Mouse (Mus musculus) ES-E14 (cell line): ENCODE measurements around the gene Ghr. TPM values are rescaled to one million over a fixed set of nuclear protein-coding genes. Genes with fewer than 3 reads are reported as not detected.

Experiments used
- DNase-seq: peaks from one replicate; pipeline ENCODE4 v3.0.0-alpha.2; 2013; ENCODE audit warnings: low read depth, low spot score
- H3K27ac ChIP-seq: 2 replicates; pipeline ENCODE4 v1.5.1; 2012; ENCODE audit warnings: low read depth, mild to moderate bottlenecking, low read length, moderate library complexity, mixed read lengths; ENCODE audit not compliant: poor library complexity, insufficient read depth, severe bottlenecking
- H3K36me3 ChIP-seq: 2 replicates; pipeline ENCODE4 v1.6.1; 2012; ENCODE audit warnings: mild to moderate bottlenecking, low read length, moderate library complexity, mixed read lengths; ENCODE audit not compliant: control insufficient read depth, poor library complexity, insufficient read depth, severe bottlenecking
- H3K4me1 ChIP-seq, 2 experiments: fragments of 150-350 bp in 1 of 2; sonication (generic) in 1 of 2; 2 replicates each; pipeline ENCODE4 v1.6.1; 2012; ENCODE audit warnings: low read length in 2 of 2, mild to moderate bottlenecking in 1 of 2, mixed read lengths in 1 of 2; ENCODE audit not compliant: control insufficient read depth in 2 of 2, insufficient read depth in 2 of 2, poor library complexity in 1 of 2
- H3K4me3 ChIP-seq, 2 experiments: fragments of 150-350 bp in 1 of 2; sonication (generic) in 1 of 2; 2 replicates each; pipeline ENCODE4 v1.5.1; 2012; ENCODE audit warnings: low read length in 2 of 2, low read depth in 1 of 2, mild to moderate bottlenecking in 1 of 2, mixed read lengths in 1 of 2; ENCODE audit not compliant: insufficient read depth in 1 of 2, poor library complexity in 1 of 2, severe bottlenecking in 1 of 2
- H3K9ac ChIP-seq: 2 replicates; pipeline ENCODE4 v1.6.1; 2012; ENCODE audit warnings: low read depth, mild to moderate bottlenecking, low read length, mixed read lengths; ENCODE audit not compliant: poor library complexity, insufficient read depth, severe bottlenecking
- H3K9me3 ChIP-seq: fragments of 150-350 bp; sonication (generic); 2 replicates; pipeline ENCODE4 v1.6.1; 2012; ENCODE audit warnings: low read depth, mild to moderate bottlenecking, low read length; ENCODE audit not compliant: control insufficient read depth, insufficient read depth
- CHD2 ChIP-seq: IDR thresholded peaks from 2 replicates; pipeline ENCODE4 v1.6.1; 2014; ENCODE audit warnings: mild to moderate bottlenecking, low read depth, low read length, inconsistent platforms
- HCFC1 ChIP-seq: IDR thresholded peaks from 2 replicates; pipeline ENCODE4 v1.6.1; 2012; ENCODE audit warnings: low read length, inconsistent platforms, borderline replicate concordance; ENCODE audit not compliant: insufficient read depth
- MAFK ChIP-seq: IDR thresholded peaks from 2 replicates; pipeline ENCODE4 v1.6.1; 2014; ENCODE audit warnings: mild to moderate bottlenecking, low read depth, low read length, inconsistent platforms; ENCODE audit not compliant: insufficient read depth
- ZC3H11A ChIP-seq: IDR thresholded peaks from 2 replicates; pipeline ENCODE4 v1.6.1; 2012; ENCODE audit warnings: low read depth, mild to moderate bottlenecking, inconsistent platforms, low read length, borderline replicate concordance
- ZNF384 ChIP-seq: IDR thresholded peaks from 2 replicates; pipeline ENCODE4 v1.6.1; 2012; ENCODE audit warnings: low read depth, low read length, inconsistent platforms
- in situ Hi-C, 2 experiments: fragments of 600-800 bp; cut with MboI; formaldehyde crosslinking; loops; one replicate each; pipeline ENCODE4 v1.15.1; 2025; ENCODE audit warnings: low sequenced_read_pairs in 2 of 2, inconsistent platforms in 1 of 2; ENCODE audit not compliant: unreplicated experiment in 2 of 2
- total RNA-seq: library from RNA; depleted of rRNA; stranded (reverse); fragments of 300-350 nt; gene quantifications from 2 replicates; pipeline ENCODE4 v1.2.3, GENCODE M21; 2012

Gene Ghr
- total RNA-seq, 1 experiment: 7.5 TPM

DNA sequence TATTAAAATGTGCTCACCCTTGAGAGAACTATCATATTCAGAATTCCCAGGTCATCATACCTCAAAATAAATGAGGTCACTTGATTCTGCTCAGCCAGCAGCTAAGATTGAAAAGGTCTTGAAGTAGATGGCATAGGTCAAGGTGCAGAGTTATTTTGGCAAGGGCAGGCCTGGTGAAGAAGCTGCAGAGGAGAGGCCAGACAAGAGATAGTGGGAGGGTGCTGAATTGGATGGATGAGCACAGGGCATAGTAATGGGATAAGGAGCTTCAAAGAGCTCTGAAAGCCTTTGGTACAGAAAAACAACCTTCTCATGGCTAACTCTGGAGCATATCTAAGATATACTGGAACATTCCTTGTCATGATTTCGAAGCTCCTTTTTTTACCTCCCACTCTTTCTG is 150.5 kb downstream of the Ghr start:
- no peak overlapping the region for H3K4me3 ChIP-seq

DNA sequence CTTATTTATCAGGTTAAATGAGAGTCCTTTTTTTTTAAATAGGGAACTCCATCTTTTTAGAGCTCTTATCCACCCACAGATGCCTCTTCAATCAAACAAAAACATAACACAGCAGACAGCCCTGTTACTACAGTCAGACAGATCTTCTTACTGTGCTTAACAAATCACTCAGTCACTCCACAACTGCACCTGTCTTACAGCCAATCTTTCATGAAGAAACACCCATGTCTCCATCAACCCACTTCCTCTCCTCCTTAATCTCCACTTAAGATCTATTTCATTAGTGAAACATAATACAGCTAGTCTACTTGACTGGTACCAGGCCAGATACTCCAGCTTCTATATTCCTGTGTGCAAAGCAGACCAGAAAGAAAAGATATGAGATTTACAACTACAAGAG is 153.9 kb downstream of the Ghr start:
- DNase-seq: no peak
- in situ Hi-C loops: no loop called here
- Histone ChIP-seq H3K4me1 (no peaks in the 10 kb centered on the region), H3K27ac (no peak overlapping the region), H3K36me3 (no peaks in the 10 kb centered on the region), H3K9ac (no peak overlapping the region), H3K4me3 (no peak overlapping the region), H3K9me3 (no peaks in the 10 kb centered on the region)
- TF ChIP-seq MAFK (no peak), CHD2 (no peak), ZC3H11A (no peak), HCFC1 (no peak), ZNF384 (no peak)

More for the DNA sequence above, 150.5 kb downstream of the Ghr start:
- in situ Hi-C loops: no loop called here
- Histone ChIP-seq H3K27ac (no peak overlapping the region), H3K4me1 (no peaks in the 10 kb centered on the region), H3K36me3 (no peaks in the 10 kb centered on the region), H3K9me3 (no peaks in the 10 kb centered on the region), H3K9ac (no peak overlapping the region)
- no peak for DNase-seq
- TF ChIP-seq CHD2 (no peak), ZNF384 (no peak), ZC3H11A (no peak), HCFC1 (no peak), MAFK (no peak)

DNA sequence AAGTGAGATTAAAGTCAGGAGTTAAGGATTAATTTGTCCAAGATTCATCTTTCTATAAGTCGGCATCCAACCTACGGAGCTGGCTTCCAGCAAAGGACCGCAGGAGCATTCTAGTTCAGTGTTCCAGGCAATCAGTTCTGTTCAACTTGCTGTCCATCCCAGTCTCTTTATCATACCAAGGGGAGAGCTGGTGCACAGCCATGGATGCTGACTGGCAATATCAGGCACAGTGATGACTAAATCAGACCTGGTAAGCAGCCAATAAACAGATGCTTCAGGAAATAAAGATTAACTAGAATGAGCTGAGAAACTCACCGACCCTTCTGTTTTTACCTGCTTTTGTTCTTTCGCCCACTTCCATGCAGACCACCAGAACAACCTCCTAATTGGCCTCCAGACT is 154.3 kb downstream of the Ghr start:
- TF ChIP-seq ZC3H11A: no peak
- TF ChIP-seq CHD2: no peak
- no peak for TF ChIP-seq MAFK
- TF ChIP-seq ZNF384: no peak
- TF ChIP-seq HCFC1: no peak
- H3K4me1 ChIP-seq: no peaks in the 10 kb centered on the region
- no peak overlapping the region for H3K4me3 ChIP-seq
- H3K9ac ChIP-seq: no peak overlapping the region
- no peaks in the 10 kb centered on the region for H3K36me3 ChIP-seq
- in situ Hi-C loops: no loop called here
- no peak overlapping the region for H3K27ac ChIP-seq
- no peak for DNase-seq
- H3K9me3 ChIP-seq: no peaks in the 10 kb centered on the region

DNA sequence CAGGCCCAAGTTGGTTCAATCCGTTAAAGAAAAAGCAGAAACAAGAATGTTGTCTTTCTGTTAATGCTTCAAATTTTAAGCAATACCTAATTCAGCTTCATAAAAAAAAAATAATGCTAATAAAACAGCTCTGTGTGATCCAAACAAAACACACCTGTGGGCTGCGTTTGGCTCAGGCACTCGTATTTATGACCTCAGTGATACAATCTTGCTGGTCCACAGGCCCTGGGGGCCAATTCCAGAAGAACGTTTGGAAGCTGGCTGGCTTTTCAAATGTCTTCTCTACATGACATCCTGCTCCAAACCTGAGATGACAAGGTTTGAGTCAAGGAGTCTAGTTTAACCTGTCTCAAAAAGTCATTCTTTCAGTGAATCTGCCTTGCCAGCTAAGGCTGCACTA is 156.9 kb downstream of the Ghr start:
- DNase-seq: no peak
- no peak overlapping the region for H3K4me3 ChIP-seq
- no peaks in the 10 kb centered on the region for H3K4me1 ChIP-seq
- no peaks in the 10 kb centered on the region for H3K36me3 ChIP-seq
- TF ChIP-seq ZC3H11A (no peak), ZNF384 (no peak), MAFK (no peak), HCFC1 (no peak), CHD2 (no peak)
- in situ Hi-C loops: no loop called here
- no peaks in the 10 kb centered on the region for H3K9me3 ChIP-seq
- H3K27ac ChIP-seq: no peak overlapping the region
- H3K9ac ChIP-seq: no peak overlapping the region

DNA sequence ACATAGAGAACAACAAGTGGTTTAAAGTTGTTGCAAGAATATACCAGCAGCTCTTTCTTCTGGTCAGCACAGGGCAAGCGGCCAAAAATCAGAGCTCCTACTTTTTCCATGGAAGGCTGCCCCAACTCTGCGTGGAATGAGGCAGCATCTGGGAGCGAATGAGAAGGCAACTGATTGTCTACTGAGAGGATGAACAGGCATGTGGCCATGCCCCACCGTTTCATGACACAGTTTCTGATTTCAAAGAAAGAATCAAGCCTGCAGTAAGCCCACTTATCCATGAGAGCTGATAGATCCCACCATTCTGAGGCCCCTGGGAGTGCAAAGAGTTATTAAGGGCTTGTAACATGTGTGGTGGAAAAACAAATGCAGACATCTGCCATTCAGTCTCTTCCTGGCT is 160.1 kb downstream of the Ghr start:
- Histone ChIP-seq H3K9ac (no peak overlapping the region), H3K9me3 (no peaks in the 10 kb centered on the region), H3K27ac (no peak overlapping the region), H3K4me1 (no peaks in the 10 kb centered on the region), H3K4me3 (no peak overlapping the region), H3K36me3 (no peaks in the 10 kb centered on the region)
- no peak for TF ChIP-seq ZNF384
- TF ChIP-seq CHD2: no peak
- TF ChIP-seq ZC3H11A: no peak
- no peak for TF ChIP-seq MAFK
- no peak for TF ChIP-seq HCFC1
- DNase-seq: no peak
- in situ Hi-C loops: no loop called here
